Mouse (Mus musculus) macrophage (primary cell): ENCODE results near the gene Cadm1. TPM values are rescaled to one million over a fixed set of nuclear protein-coding genes. Genes with fewer than 3 reads are reported as not detected.

Source experiments
- H3K27ac ChIP-seq: fragments of 350-480 bp; formaldehyde crosslinking; 2 replicates; pipeline ENCODE4 v1.9.0; 2021
- H3K36me3 ChIP-seq: fragments of 350-480 bp; formaldehyde crosslinking; 2 replicates; pipeline ENCODE4 v1.9.0; 2021; ENCODE audit errors: inconsistent target
- H3K4me3 ChIP-seq: fragments of 350-480 bp; formaldehyde crosslinking; 2 replicates; pipeline ENCODE4 v1.9.0; 2021; ENCODE audit errors: inconsistent target
- H3K79me2 ChIP-seq: fragments of 350-480 bp; formaldehyde crosslinking; 2 replicates; pipeline ENCODE4 v1.9.0; 2021; ENCODE audit errors: inconsistent target
- WGBS: methylation state at CpG from one replicate; pipeline ENCODE4 v1.1.7; 2026; ENCODE audit warnings: inconsistent platforms; ENCODE audit not compliant: missing documents; 5-methylcytosine and 5-hydroxymethylcytosine counted together
- polyA plus RNA-seq: library from polyadenylated mRNA; stranded (reverse); fragments of 250-400 nt; gene quantifications from 3 replicates; pipeline ENCODE4 v1.2.4, GENCODE M21; 2018; ENCODE audit warnings: inconsistent platforms

The Cadm1 gene
- polyA plus RNA-seq, 1 experiment from 2014 or later: 31.2 TPM

DNA sequence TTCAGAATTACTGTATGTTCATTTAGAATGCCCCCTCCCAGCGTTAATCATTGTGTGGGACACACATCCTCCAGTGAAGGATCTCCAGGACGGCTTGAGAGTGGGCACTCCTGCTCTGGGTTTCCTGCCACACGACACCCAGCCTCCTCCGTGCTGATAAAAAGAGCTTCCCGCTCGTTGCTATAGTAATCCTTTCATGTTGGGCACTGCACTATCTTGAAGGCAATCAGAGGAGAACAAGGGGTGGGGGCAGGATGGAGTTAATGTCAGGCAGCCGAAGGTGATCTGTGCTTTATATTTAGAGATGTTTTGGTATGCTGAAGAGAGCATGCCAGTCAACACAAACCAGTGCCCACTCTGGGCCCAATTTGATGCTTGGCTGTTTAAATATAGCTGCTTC is 209.3 kb downstream of the Cadm1 start:
- no peak overlapping the region for H3K4me3 ChIP-seq
- peak overlapping the region; percentile 55 for H3K27ac ChIP-seq
- no peaks in the 10 kb centered on the region for H3K36me3 ChIP-seq
- WGBS: 50% methylated on average over 7 of the region's 7 CpGs
- H3K79me2 ChIP-seq: no peaks in the 10 kb centered on the region; the same call in 1 of the 2 replicates

GRCm38 (mm10) chr9:47741751-47742150 is 211.8 kb downstream of the Cadm1 start:
- Histone ChIP-seq H3K36me3 (no peaks in the 10 kb centered on the region), H3K27ac (no peak overlapping the region), H3K79me2 (no peaks in the 10 kb centered on the region; the same call in 1 of the 2 replicates), H3K4me3 (no peak overlapping the region)
- WGBS: 100% methylated on average over 3 of the region's 3 CpGs

DNA sequence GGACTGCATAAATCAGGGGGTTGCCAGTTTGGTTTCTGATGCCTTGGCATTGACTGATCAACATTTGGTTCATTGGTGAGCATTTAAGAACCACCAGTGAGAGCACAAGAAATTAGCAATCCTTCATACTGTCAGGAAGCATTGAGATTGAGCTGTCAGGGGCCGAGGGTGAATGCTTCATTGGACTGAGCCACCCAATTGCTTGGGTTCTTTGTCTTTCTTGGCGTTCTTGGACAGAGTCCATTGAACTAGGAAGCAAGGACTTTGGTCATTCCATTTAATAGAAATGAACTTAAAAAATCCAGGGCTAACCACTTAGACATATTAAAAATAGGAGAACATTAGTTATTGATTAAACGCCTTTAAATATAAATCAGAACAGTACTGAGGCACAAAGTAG is 214.9 kb downstream of the Cadm1 start:
- Histone ChIP-seq H3K79me2 (no peaks in the 10 kb centered on the region; the same call in 1 of the 2 replicates), H3K36me3 (no peaks in the 10 kb centered on the region), H3K4me3 (no peak overlapping the region), H3K27ac (peak overlapping the region; percentile 68)
- WGBS: 97% methylated on average over 3 of the region's 3 CpGs

DNA sequence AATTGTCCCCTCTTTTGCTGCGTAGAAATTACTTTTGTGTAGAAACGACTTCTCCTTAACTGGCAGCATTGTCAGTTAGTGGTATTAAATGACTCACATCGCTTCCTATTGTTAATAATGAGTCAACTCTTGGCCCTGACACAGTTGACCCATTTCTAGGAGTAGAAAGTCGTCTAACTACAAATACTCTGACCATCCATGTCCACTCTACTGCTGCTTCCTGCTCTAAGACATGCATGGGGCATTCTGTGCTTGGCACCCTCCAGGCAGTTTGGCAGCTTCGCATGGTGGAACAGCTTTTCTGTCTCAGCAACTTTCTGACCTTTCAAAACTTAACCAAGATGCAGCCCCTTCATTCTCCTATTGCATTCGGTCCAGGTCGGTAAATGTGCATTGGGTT is 215.7 kb downstream of the Cadm1 start:
- peak overlapping the region; percentile 68 for H3K27ac ChIP-seq

GRCm38 (mm10) chr9:47749160-47749559 is 219.2 kb downstream of the Cadm1 start:
- Histone ChIP-seq H3K27ac (no peak overlapping the region), H3K4me3 (no peak overlapping the region), H3K36me3 (no peaks in the 10 kb centered on the region), H3K79me2 (no peaks in the 10 kb centered on the region)
- 95% methylated on average over 5 of the region's 5 CpGs for WGBS

More for the DNA sequence above, 215.7 kb downstream of the Cadm1 start:
- Histone ChIP-seq H3K4me3 (no peak overlapping the region), H3K36me3 (no peaks in the 10 kb centered on the region), H3K79me2 (no peaks in the 10 kb centered on the region; the same call in 1 of the 2 replicates)
- WGBS: 69% methylated on average over 7 of the region's 7 CpGs

- 84% methylated on average over 5 of the region's 5 CpGs for whole genome bisulfite sequencing
- Histone ChIP-seq H3K4me3 (no peak overlapping the region), H3K36me3 (no peaks in the 10 kb centered on the region), H3K79me2 (no peaks in the 10 kb centered on the region), H3K27ac (no peak overlapping the region)
These were observed 222.5 kb downstream of the Cadm1 start for GRCm38 (mm10) chr9:47752516-47752915.

DNA sequence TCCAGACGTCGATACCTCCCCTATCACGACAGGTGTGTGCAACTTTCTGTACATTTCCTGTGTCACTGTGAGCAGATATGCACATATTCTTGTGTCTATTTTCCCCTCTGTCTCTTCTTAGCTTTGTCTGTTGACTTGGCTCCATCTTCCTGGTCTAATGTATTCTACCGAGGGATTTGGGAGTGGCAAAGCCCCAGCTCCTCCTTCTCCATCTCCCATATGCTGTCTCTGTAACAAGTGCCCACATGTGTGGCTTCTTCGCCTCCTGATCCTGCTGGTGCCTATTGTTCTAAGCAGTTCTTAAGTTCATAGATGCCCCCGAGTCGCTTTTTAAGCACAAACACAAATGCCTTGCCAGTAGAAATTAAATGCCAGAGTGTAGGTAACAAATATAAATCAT is 223.2 kb downstream of the Cadm1 start:
- 83% methylated on average over 7 of the region's 7 CpGs for WGBS
- Histone ChIP-seq H3K36me3 (no peaks in the 10 kb centered on the region), H3K79me2 (no peaks in the 10 kb centered on the region), H3K27ac (no peak overlapping the region), H3K4me3 (no peak overlapping the region)

DNA sequence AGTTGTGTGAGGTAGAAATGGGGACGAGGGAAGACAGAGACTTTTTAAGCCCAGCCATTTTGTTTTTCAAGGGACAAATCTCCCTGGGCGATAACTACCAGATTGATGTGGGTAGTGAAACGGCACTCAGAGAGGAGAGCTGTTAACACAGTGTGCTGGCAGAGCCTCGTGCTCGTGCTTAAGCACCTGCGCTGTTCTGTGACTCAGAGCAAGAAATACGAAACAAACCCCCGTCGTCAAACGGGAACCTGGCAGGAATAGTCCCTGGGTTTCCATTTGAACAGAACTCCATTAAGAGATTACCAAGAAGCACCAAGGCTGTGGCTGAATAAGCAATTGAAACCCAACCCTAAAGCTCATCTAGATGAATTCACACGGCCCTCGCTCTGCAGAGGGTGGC is 225.1 kb downstream of the Cadm1 start:
- no peaks in the 10 kb centered on the region for H3K36me3 ChIP-seq
- 87% methylated on average over 12 of the region's 12 CpGs for WGBS
- no peak overlapping the region for H3K4me3 ChIP-seq
- no peak overlapping the region for H3K27ac ChIP-seq
- H3K79me2 ChIP-seq: no peaks in the 10 kb centered on the region

GRCm38 (mm10) chr9:47757798-47758197 is 227.8 kb downstream of the Cadm1 start:
- Histone ChIP-seq H3K4me3 (no peak overlapping the region), H3K79me2 (no peaks in the 10 kb centered on the region), H3K36me3 (no peaks in the 10 kb centered on the region), H3K27ac (no peak overlapping the region)
- 94% methylated on average over 2 of the region's 2 CpGs for WGBS

DNA sequence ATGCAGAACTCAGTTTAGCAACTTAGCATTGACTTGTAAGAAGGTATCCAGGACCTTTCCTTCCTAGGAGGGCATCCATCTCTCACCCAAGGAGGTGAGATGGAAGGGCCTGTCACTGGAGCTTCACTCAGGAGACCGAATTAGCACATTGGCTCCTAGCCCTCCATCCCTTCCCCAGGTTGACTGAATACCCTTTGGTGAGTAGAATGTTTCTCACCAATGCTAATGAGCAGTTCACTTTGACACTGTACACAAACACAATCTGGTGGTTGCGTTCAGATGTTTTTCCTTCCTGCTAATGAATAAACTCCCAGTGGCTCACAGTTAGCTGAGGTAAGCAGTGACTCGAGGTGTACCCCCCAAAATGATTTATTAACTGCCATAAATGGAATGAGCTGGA is 228.3 kb downstream of the Cadm1 start:
- Histone ChIP-seq H3K27ac (no peak overlapping the region), H3K4me3 (no peak overlapping the region), H3K79me2 (no peaks in the 10 kb centered on the region), H3K36me3 (no peaks in the 10 kb centered on the region)
- 76% methylated on average over 3 of the region's 3 CpGs for WGBS

DNA sequence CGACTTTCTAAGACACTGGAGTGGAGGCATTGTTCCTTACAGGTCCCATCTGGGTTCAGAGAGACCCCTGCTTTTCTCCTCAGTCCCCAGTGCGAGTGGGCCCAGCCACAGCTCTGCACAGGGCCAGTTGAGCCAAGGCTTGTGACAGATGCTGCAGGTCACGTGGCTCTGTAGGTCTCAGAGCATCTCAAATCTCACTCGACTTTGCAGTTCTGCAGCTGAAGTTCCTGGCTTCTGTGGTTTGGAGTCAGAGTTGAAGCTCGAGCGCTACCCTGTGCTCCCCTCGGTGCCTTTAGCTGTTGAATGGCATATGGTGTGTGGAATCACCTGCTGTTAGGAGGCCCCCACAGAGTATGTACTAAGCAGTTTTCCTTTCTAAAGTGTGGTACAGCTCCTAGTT is 229.8 kb downstream of the Cadm1 start:
- no peak overlapping the region for H3K4me3 ChIP-seq
- 83% methylated on average over 7 of the region's 7 CpGs for WGBS
- no peaks in the 10 kb centered on the region for H3K36me3 ChIP-seq

DNA sequence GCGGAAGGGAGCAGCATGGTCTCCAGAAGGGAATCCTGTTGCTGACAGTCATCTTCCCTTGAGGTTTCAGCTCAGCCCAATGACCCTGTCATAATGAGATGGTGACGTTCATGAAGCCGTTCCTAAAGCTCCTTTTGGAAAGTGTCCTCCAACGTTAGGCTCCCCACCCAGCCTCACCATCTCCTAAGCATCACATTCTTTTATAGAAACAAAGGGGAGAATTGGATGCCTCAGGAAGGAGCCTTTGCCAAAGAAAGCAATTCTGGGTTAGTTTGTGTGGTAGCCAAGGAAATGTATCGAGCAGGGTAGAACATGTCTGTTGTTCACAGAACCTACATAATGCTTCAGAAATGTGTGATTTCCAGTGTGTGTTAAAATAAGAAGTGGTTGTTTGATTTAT is 231.6 kb downstream of the Cadm1 start:
- Histone ChIP-seq H3K4me3 (no peak overlapping the region), H3K36me3 (no peaks in the 10 kb centered on the region), H3K27ac (no peak overlapping the region), H3K79me2 (no peaks in the 10 kb centered on the region)
- WGBS: 100% methylated on average over 5 of the region's 5 CpGs

More for the DNA sequence above, 229.8 kb downstream of the Cadm1 start:
- H3K79me2 ChIP-seq: no peaks in the 10 kb centered on the region
- H3K27ac ChIP-seq: no peak overlapping the region

- H3K4me3 ChIP-seq: no peak overlapping the region
- H3K27ac ChIP-seq: no peak overlapping the region
- H3K79me2 ChIP-seq: no peaks in the 10 kb centered on the region
- no peaks in the 10 kb centered on the region for H3K36me3 ChIP-seq
- 92% methylated on average over 5 of the region's 5 CpGs for WGBS
These were observed 232.9 kb downstream of the Cadm1 start for GRCm38 (mm10) chr9:47762913-47763312.

DNA sequence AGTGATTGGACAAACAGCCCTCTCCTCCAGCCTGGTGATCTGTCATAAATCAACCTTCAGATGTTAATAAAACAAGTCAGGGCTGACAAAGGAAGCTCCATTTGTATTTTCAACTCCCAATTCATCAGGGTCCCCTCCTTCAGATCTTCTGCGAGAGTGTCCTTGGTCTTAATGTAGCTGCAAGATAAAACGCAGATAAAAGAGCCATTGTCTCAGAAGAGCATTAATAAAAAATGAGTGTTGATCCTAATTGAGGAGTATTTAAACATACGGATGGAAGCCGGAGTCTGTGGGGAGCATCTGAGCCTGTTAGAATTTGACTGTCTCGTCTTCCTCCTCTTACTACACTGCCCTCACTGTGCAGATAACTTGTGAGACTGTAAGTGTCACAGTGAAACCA is 234.9 kb downstream of the Cadm1 start:
- 94% methylated on average over 5 of the region's 5 CpGs for WGBS
- no peaks in the 10 kb centered on the region for H3K36me3 ChIP-seq
- H3K4me3 ChIP-seq: no peak overlapping the region
- H3K27ac ChIP-seq: no peak overlapping the region
- no peaks in the 10 kb centered on the region for H3K79me2 ChIP-seq

GRCm38 (mm10) chr9:47765323-47765722 is 235.3 kb downstream of the Cadm1 start:
- 92% methylated on average over 13 of the region's 13 CpGs for WGBS
- Histone ChIP-seq H3K4me3 (no peak overlapping the region), H3K27ac (no peak overlapping the region), H3K36me3 (no peaks in the 10 kb centered on the region), H3K79me2 (no peaks in the 10 kb centered on the region)

DNA sequence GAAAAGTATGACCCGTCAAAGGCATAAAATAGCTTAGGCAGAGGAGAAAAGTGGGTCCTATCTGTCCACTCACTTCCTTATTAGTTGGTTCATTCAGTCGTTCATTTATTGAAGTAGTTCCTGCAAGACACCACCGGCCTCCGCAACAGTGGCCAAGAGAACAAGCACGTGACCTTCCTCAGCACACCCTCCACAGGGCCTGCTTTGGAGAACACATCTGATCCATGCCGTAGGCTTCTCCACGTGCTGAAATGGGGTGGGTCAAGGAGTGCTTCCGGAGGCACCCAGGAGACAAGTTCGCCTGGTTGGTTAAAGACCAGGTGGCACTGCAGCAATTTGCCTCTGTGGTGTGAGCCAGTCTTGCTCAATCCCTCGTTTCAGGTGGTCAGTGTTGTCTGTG is 236.4 kb downstream of the Cadm1 start:
- Histone ChIP-seq H3K79me2 (no peaks in the 10 kb centered on the region), H3K27ac (no peak overlapping the region), H3K36me3 (no peaks in the 10 kb centered on the region), H3K4me3 (no peak overlapping the region)
- 79% methylated on average over 10 of the region's 10 CpGs for WGBS
